Mouse (Mus musculus): Measurements from ENCODE around the gene Dll4.

- TF ChIP-seq GATA1 (IDR thresholded peaks at IDR 0.05; ENCODE audit: low read length) (no peak), TAL1 (IDR thresholded peaks at IDR 0.05; ENCODE audit: low read length) (no peak)
These were observed 43.6 kb upstream of the Dll4 start for GRCm38 (mm10) chr2:119281899-119282565.
